Mouse (Mus musculus) midbrain, postnatal 0 days (tissue): ENCODE measurements around the gene Phactr3. TPM values are rescaled to one million over a fixed set of nuclear protein-coding genes. Genes with fewer than 3 reads are reported as not detected.

ENCODE experiments used
- ATAC-seq: fragments of 200-750 bp; cut with Nextera tagmentation; 2 replicates; pipeline ENCODE4 v1.8.0; 2017; ENCODE audit warnings: moderate number of reproducible peaks, mild to moderate bottlenecking, moderate TSS enrichment, moderate library complexity; ENCODE audit not compliant: low FRiP score
- DNase-seq: peaks from one replicate; pipeline ENCODE4 v3.0.0-alpha.2; 2015; ENCODE audit warnings: low spot score
- H3K27ac ChIP-seq: fragments of 300-500 bp; sonication (generic); 2 replicates; pipeline ENCODE4 v1.5.1; 2014; ENCODE audit warnings: low read depth, mild to moderate bottlenecking, low read length, mixed read lengths
- H3K27me3 ChIP-seq: fragments of 300-500 bp; sonication (generic); 2 replicates; pipeline ENCODE4 v1.6.1; 2014; ENCODE audit warnings: low read length, control low read depth, mixed read lengths; ENCODE audit not compliant: insufficient read depth
- H3K36me3 ChIP-seq: fragments of 300-500 bp; sonication (generic); 2 replicates; pipeline ENCODE4 v1.6.1; 2014; ENCODE audit warnings: low read length, control low read depth, mixed read lengths; ENCODE audit not compliant: insufficient read depth
- H3K4me1 ChIP-seq: fragments of 300-500 bp; sonication (generic); 2 replicates; pipeline ENCODE4 v1.6.1; 2014; ENCODE audit warnings: mild to moderate bottlenecking, control low read depth, antibody characterized with exemption, low read length, mixed read lengths; ENCODE audit not compliant: insufficient read depth
- H3K4me2 ChIP-seq: fragments of 300-500 bp; sonication (generic); 2 replicates; pipeline ENCODE4 v1.6.1; 2014; ENCODE audit warnings: low read depth, mild to moderate bottlenecking, low read length, mixed read lengths; ENCODE audit not compliant: poor library complexity, severe bottlenecking
- H3K4me3 ChIP-seq: fragments of 300-500 bp; sonication (generic); 2 replicates; pipeline ENCODE4 v1.5.1; 2014; ENCODE audit warnings: low read depth, mild to moderate bottlenecking, low read length, moderate library complexity
- H3K9ac ChIP-seq: fragments of 300-500 bp; sonication (generic); replicated peaks from 2 replicates; pipeline ENCODE4 v1.6.1; 2014; ENCODE audit warnings: mild to moderate bottlenecking, low read length, moderate library complexity, mixed read lengths; ENCODE audit not compliant: poor library complexity, severe bottlenecking
- H3K9me3 ChIP-seq: fragments of 300-500 bp; sonication (generic); 2 replicates; pipeline ENCODE4 v1.6.1; 2016; ENCODE audit warnings: low read length, control low read depth
- CTCF ChIP-seq: IDR thresholded peaks from 2 replicates; pipeline ENCODE4 v1.5.1; 2016; ENCODE audit warnings: antibody characterized with exemption, mild to moderate bottlenecking
- WGBS: fragments of 180-500 bp; shearing (Covaris S2); extraction: QIAGEN DNeasy Blood & Tissue Kit; methylation state at CpG from one replicate; pipeline ENCODE4 v1.1.7; 2014; 5-methylcytosine and 5-hydroxymethylcytosine counted together
- polyA plus RNA-seq: library from polyadenylated mRNA; unstranded; fragments of >200 nt; fragmentation: Nextera tagmentation; extraction: Ambion mirVana; gene quantifications from 2 replicates; pipeline ENCODE4 v1.2.1, GENCODE M21; 2015
- total RNA-seq: library from RNA; depleted of rRNA; stranded (reverse); fragments of >200 nt; gene quantifications from 2 replicates; pipeline ENCODE4 v1.2.3, GENCODE M21; 2014

Gene Phactr3
- total and polyA plus RNA-seq, 2 experiments from 2014 or later = 94.2 to 105 TPM

DNA sequence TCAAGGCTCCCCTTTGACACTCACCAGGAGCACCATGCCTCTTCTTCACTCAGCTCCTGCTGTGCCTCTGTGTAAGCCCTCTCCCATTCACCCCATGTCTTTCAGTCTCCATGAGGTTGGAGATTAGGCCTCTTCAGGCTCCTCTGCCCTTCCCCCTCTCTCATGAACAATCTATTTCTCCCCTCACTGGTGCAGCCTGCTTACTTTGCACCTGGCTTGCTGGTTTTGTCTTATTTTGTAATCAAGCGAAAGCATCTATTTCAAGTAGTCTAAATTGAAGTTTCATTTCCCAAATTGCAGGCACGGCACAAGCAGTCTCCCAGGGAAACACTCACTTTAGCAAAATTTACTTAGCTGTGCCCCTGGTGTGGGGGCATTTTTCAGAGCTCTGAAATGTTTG, 70.2 kb downstream of the Phactr3 start:
- H3K4me2 ChIP-seq = no peak overlapping the region
- DNase-seq (no peak), ATAC-seq (no peak)
- no peaks in the 10 kb centered on the region for H3K27me3 ChIP-seq
- H3K4me3 ChIP-seq = no peak overlapping the region
- H3K9ac ChIP-seq = no peak overlapping the region
- 42% methylated on average over 2 of the region's 2 CpGs for WGBS
- H3K4me1 ChIP-seq = peaks cover 18% of the 10 kb centered on the region
- H3K27ac ChIP-seq = no peak overlapping the region
- H3K9me3 ChIP-seq = no peaks in the 10 kb centered on the region
- no peak for TF ChIP-seq CTCF
- H3K36me3 ChIP-seq = no peaks in the 10 kb centered on the region

GRCm38 (mm10) chr2:178192881-178193280, 74.1 kb downstream of the Phactr3 start:
- TF ChIP-seq CTCF = no peak
- H3K4me1 ChIP-seq = peaks cover 18% of the 10 kb centered on the region
- H3K27me3 ChIP-seq = no peaks in the 10 kb centered on the region
- DNase-seq (peak; percentile 33), ATAC-seq (no peak)
- no peak overlapping the region for H3K4me2 ChIP-seq
- H3K4me3 ChIP-seq = no peak overlapping the region
- H3K36me3 ChIP-seq = no peaks in the 10 kb centered on the region
- peak overlapping the region; percentile 65 for H3K27ac ChIP-seq
- no peaks in the 10 kb centered on the region for H3K9me3 ChIP-seq
- H3K9ac ChIP-seq = no peak overlapping the region
- 35% methylated on average over 9 of the region's 9 CpGs for WGBS

DNA sequence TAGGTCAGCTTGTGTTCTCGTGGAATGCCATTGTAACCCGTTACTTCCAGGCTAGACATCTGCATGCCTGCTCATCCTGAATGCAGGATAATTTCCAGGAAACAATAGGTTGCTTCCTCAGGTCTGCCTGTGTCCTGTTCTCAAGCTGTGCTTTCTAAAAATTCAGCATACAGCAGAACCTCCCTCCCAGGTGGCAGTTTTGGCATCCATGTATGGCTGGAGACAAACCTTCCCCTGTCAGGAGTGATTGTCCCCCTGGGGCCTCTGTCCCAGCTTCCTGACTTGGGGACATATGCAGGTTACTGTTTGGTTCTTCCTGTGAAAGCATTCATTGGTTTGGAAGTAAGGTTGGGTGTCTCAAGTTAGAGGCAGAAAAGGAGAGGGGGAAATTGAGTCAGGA, 74.7 kb downstream of the Phactr3 start:
- Histone ChIP-seq H3K9me3 (no peaks in the 10 kb centered on the region), H3K27me3 (no peaks in the 10 kb centered on the region), H3K4me3 (no peak overlapping the region), H3K4me1 (peaks cover 18% of the 10 kb centered on the region), H3K27ac (no peak overlapping the region; the same call in 1 of the 2 replicates), H3K9ac (no peak overlapping the region), H3K36me3 (no peaks in the 10 kb centered on the region), H3K4me2 (no peak overlapping the region)
- no peak for DNase-seq
- TF ChIP-seq CTCF = no peak
- ATAC-seq = no peak
- WGBS = 48% methylated on average over 2 of the region's 2 CpGs

DNA sequence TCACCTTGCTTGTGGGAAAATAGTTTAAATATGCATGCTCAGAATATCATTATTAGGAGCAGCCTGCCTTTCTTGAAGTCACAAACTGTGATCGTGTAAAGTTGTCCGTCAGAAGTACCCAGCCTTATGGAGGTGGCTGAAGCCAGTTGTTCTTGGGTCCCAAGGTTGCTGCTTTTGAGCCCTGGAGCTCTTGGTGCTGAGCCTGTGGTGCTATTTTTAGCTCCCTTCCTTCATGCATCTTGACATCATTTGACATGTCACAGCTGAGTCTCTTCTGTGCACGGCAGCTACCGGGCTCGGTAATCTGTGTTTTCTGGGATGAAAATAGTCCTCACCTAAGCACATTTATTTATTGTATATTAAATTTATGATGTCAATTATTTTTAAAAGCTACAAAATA, 76.1 kb downstream of the Phactr3 start:
- Histone ChIP-seq H3K9me3 (no peaks in the 10 kb centered on the region), H3K9ac (no peak overlapping the region), H3K27ac (peak overlapping the region; percentile 51; the same call in 1 of the 2 replicates), H3K4me3 (no peak overlapping the region), H3K4me1 (peaks cover 18% of the 10 kb centered on the region), H3K36me3 (no peaks in the 10 kb centered on the region), H3K27me3 (no peaks in the 10 kb centered on the region), H3K4me2 (no peak overlapping the region)
- TF ChIP-seq CTCF = no peak
- DNase-seq (peak; percentile 18), ATAC-seq (0 out of 2 replicates have a peak, but pooled peaks have one; percentile 24)
- 43% methylated on average over 5 of the region's 5 CpGs for WGBS

- ATAC-seq (no peak), DNase-seq (no peak)
- H3K36me3 ChIP-seq = no peaks in the 10 kb centered on the region
- no peak overlapping the region for H3K4me2 ChIP-seq
- no peak overlapping the region for H3K27ac ChIP-seq
- peaks cover 18% of the 10 kb centered on the region for H3K4me1 ChIP-seq
- no peaks in the 10 kb centered on the region for H3K9me3 ChIP-seq
- peak; percentile 41; the same call in 1 of the 2 replicates for TF ChIP-seq CTCF
- H3K9ac ChIP-seq = no peak overlapping the region
- no peak overlapping the region for H3K4me3 ChIP-seq
- H3K27me3 ChIP-seq = no peaks in the 10 kb centered on the region
- 94% methylated on average over 6 of the region's 6 CpGs for WGBS
Observed at GRCm38 (mm10) chr2:178196038-178196437, 77.3 kb downstream of the Phactr3 start.

DNA sequence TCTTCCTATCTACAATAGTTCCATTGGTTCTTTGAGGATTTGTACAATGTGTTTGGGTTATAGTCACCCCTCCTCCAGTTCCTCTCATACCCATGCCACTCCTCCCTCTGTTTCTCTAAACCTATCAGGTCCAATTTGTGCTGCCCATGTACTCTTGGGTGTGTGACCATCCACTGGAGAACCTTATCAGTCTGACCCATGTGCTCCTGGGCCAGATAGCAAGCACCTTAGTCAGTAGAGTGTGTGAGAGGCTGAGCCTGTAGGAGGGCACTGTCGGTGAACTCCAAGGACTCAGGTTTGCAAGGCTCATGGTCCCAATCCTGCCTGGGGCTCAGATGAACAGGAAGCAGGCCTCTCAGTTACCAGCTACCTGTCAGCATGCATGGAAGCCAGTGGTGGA, 78.8 kb downstream of the Phactr3 start:
- ATAC-seq = no peak
- H3K27me3 ChIP-seq = no peaks in the 10 kb centered on the region
- no peak overlapping the region for H3K4me2 ChIP-seq
- no peaks in the 10 kb centered on the region for H3K36me3 ChIP-seq
- no peak overlapping the region for H3K27ac ChIP-seq
- no peak overlapping the region for H3K4me3 ChIP-seq
- WGBS = 92% methylated on average over 1 of the region's 1 CpGs
- peaks cover 13% of the 10 kb centered on the region for H3K4me1 ChIP-seq
- no peak for DNase-seq
- TF ChIP-seq CTCF = no peak
- no peaks in the 10 kb centered on the region for H3K9me3 ChIP-seq
- H3K9ac ChIP-seq = no peak overlapping the region
